Mouse (Mus musculus): ENCODE results near the gene Olfr958.

Olfr958 gene

GRCm38 (mm10) chr9:39553946-39554345 lies at the start of gene Olfr958:
Gene Olfr958, minus strand, starts transcription at chr9:39554054.
- DNase-seq: no peak

DNA sequence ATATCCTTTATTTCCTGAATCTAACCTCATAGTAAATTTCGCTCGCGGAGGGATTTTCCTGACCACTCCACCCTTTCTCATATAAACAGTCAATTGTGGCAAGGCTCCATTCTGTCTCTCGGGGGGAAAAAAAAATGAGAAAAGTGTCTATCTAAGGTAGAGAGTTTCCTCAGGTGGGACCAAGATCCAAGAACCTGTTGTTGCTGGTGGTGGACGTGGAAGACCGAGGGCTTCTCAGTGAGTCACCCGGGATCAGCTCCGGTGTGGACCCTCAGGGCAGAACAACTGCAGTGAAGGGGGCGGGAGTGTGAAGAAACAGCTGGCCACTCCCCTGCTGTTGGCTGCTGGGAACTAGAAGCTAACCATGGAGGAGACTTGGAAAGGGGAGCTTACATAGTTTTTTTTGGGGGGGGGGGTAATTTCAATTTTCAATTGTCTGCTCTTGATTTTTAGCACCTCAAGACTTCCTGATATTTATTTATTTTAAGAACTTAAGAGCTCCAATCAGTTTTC lies 49.5 kb upstream of the Olfr958 start:
- no peak for DNase-seq

DNA sequence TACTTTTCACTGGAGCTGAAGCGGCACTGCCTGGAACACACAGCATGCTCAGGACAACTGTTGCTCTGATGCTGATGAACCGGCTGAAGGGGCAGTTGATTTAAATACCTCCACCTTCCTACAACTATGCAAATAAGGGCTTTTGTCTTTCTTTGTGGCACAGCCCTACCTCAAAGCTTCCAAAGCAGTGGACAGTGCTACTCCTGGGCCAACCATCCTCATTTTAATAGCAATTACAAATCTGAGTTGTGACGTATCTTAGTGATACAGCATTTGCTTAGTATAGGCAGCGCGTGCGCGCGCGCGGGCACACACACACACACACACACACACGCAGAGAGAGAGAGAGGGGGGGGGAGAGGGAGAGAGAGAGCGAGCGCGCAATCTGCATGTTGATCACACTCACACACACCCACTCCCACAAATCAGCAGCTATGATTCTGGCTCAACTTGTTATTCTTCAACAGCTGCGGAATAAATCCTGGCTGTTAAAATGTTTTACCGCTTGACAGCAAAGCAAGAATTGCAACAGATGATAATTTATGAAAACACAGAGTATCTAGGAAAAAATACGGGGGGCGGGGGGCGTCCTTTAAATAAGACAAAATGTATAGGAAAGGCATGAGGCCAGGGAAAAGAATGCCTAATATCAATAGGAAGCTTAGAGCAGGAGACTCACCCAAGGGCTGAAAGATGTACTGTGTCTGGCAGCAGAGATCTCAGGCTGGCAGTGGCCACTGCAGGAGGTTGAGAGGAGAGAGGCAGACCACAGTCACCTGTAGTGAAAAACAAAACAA lies 48.9 kb upstream of the Olfr958 start:
- DNase-seq: no peak

GRCm38 (mm10) chr9:39577050-39577449 lies 23.2 kb upstream of the Olfr958 start:
- no peak for DNase-seq

GRCm38 (mm10) chr9:39575469-39575868 lies 21.6 kb upstream of the Olfr958 start, which contains the start of gene Olfr959:
Gene Olfr959, minus strand, starts transcription at chr9:39575569.
- no peak for DNase-seq

DNA sequence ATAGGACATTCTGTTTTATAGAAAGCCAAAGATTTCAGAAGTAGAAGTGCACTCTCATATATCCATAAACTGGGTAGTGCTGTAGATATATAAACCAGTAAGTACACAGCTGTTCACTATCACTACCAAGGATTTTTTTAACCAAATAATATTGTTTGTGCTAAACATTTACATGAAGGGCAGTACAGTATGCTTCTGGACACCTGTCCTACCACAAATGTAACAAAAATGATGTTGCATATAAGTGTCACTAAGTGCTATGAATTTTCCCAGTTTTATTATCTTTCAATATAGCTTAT lies 4.4 kb upstream of the Olfr958 start:
- no peak for DNase-seq

DNA sequence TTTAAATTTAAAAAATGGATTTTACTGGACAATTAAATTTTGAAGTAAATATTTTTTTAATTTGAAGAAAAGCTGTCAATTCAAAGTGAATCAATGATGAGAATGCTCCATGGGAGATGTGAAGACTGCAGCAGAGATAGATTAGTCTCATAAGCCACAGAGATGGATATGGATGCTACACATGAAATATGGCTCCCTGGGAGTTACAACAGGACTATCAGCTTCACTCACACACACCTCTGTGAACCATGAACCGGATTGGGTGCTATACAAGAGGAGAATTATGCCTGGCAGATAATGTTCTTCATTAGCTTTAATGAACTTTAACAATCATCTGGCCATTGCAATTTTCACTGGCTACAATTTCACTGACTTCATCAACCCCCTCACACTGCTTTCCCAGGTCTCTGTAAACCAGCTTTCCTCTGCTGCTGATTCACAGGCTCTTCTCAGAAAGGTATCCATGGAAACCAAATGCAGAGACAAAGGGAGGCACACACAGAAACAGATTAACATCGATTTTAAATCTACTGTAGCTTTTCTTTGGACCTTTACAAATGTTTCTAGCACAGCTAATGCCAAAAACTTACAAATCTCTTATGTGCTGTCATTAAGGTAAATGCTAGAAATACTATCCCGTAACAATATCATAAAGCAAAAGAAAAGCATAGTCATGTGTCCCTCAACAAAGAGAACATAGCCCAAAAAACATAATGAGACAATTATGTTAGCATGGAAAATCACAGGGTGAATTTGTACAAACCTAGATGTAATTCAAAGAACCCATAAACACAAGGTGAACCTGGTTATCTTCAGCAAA lies 3.9 kb upstream of the Olfr958 start:
- DNase-seq: no peak

DNA sequence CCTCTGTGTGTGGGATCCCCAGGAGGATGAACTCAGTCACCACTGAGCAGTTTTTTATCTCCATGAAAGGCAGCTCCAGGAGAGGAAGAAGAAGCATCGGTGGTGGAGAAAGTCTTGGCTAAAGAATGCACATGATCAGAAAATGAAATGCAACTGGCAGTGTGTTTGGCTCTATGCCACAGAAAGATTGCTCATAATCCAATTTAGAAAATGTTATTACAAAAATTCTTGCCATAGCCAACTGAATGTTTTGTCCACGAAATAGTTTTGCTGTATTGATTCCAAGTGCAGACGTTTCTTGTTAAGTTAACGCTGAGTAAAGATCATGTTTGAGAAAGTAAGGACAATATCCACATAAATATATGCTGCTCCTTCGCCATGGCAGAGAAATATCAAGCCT lies 3.0 kb downstream of the Olfr958 start:
- no peak for DNase-seq

GRCm38 (mm10) chr9:39523616-39524285 lies 30.1 kb downstream of the Olfr958 start:
- DNase-seq: no peak

DNA sequence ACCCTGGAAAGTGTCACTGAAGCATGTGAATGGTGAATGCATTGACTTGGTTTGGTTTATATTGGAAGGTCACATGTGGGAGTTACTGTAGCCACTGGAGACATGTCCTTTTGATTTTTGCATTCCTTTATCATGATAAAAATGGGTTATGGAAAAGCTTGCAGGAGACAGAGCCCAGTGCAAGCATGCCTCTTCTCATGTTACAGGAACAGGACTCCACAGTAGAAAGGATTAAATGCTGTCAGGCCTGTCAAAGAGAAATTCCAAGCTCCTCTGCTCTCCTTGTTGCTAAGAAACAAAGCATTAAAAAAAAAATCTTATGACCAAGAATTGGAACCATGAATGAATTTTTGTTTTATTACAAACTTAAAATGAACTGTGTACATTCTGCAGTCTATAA lies 35.3 kb downstream of the Olfr958 start:
- DNase-seq: no peak

- DNase-seq: no peak
Observed at GRCm38 (mm10) chr9:39515531-39515930, 38.3 kb downstream of the Olfr958 start, which contains the start of gene Olfr957. Gene Olfr957, minus strand, starts transcription at chr9:39515809.

DNA sequence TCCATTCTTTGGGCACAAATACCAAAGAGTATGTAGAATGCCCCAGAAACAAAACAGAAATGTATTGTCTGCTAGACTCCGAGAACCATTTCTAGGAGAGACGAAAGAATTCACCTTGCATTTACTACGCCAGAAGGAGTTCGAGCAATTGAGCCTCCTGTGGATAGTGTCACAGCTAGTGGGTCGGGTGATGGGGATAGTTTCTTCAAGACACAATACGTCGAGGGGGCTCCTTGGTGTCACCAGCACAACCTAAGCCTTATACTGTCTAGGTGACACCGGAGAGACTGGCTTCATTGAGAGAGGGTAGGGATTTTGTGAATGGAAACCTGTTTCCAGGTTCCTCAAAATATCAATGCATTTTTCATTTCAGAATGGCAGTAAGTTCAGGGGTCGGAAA lies 44.4 kb downstream of the Olfr958 start:
- no peak for DNase-seq

- no peak for DNase-seq
Observed at GRCm38 (mm10) chr9:39508998-39509397, 44.9 kb downstream of the Olfr958 start.

All from kidney, adult 11 months (tissue).